Mouse (Mus musculus) 3T3-L1 (cell line): ENCODE measurements around the gene Ano6.
A peak's percentile ranks its signal among the peaks of the same experiment; 100 is the strongest.

Experiments used
- DNase-seq: peaks from one replicate; pipeline ENCODE4 v3.0.0-alpha.2; 2015; ENCODE audit warnings: low read depth, low spot score

Gene Ano6

GRCm38 (mm10) chr15:95931013-95931775, 140.6 kb downstream of the Ano6 start:
- peak; percentile 17 for DNase-seq

GRCm38 (mm10) chr15:95932358-95932757, 141.7 kb downstream of the Ano6 start:
- no peak for DNase-seq

GRCm38 (mm10) chr15:95935141-95935540, 144.5 kb downstream of the Ano6 start:
- no peak for DNase-seq

- peak; percentile 63 for DNase-seq
Observed at GRCm38 (mm10) chr15:95943470-95943869, 152.8 kb downstream of the Ano6 start.

GRCm38 (mm10) chr15:95944299-95944698, 153.7 kb downstream of the Ano6 start:
- no peak for DNase-seq

GRCm38 (mm10) chr15:95945951-95946708, 155.5 kb downstream of the Ano6 start:
- no peak for DNase-seq

- DNase-seq, result no peak
Observed at GRCm38 (mm10) chr15:95948411-95948810, 157.8 kb downstream of the Ano6 start.

- no peak for DNase-seq
Observed at GRCm38 (mm10) chr15:95949336-95949735, 158.7 kb downstream of the Ano6 start.

- DNase-seq, result no peak
Observed at GRCm38 (mm10) chr15:95951497-95951896, 160.9 kb downstream of the Ano6 start.

- no peak for DNase-seq
Observed at GRCm38 (mm10) chr15:95956692-95957091, 166.0 kb downstream of the Ano6 start.

GRCm38 (mm10) chr15:95962411-95963123, 171.9 kb downstream of the Ano6 start:
- DNase-seq, result no peak

GRCm38 (mm10) chr15:95963124-95963482, 172.5 kb downstream of the Ano6 start:
- no peak for DNase-seq

GRCm38 (mm10) chr15:95963533-95964250, 173.0 kb downstream of the Ano6 start:
- DNase-seq, result no peak

- no peak for DNase-seq
Observed at GRCm38 (mm10) chr15:95964251-95964561, 173.6 kb downstream of the Ano6 start.

GRCm38 (mm10) chr15:95966979-95967378, 176.3 kb downstream of the Ano6 start:
- DNase-seq, result no peak

- no peak for DNase-seq
Observed at GRCm38 (mm10) chr15:95967516-95968196, 177.0 kb downstream of the Ano6 start.

GRCm38 (mm10) chr15:95969596-95969995, 179.0 kb downstream of the Ano6 start:
- DNase-seq, result no peak

- no peak for DNase-seq
Observed at GRCm38 (mm10) chr15:95970176-95970575, 179.5 kb downstream of the Ano6 start.

GRCm38 (mm10) chr15:95970691-95971090, 180.0 kb downstream of the Ano6 start:
- peak; percentile 32 for DNase-seq

- peak; percentile 25 for DNase-seq
Observed at GRCm38 (mm10) chr15:95971302-95971701, 180.7 kb downstream of the Ano6 start.

- no peak for DNase-seq
Observed at GRCm38 (mm10) chr15:95972156-95972555, 181.5 kb downstream of the Ano6 start.
